Mouse (Mus musculus): Measurements from ENCODE around the gene 1700067P10Rik.
A peak's percentile ranks its signal among the peaks of the same experiment; 100 is the strongest.

The 1700067P10Rik gene

DNA sequence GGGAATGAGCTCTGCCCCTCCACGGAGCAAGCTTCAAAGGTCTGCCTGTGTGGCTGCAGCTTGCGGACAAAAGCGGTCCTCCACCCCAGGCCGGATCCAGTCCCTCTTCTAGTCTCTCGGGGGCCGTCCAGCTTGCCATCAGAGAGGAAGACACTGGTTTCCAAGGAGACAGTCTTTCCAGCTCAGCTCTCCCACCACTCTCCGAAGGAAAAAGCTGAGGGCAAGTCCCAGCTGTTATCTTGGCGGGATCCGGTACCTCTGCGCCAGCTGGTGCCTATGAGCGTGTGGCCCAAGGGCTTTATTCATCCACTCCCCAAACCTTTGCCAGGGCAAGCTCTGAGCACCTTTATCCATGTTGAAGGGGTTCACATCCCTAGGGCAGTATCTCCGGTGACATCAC lies 1.2 kb downstream of the 1700067P10Rik start:
- Histone ChIP-seq H3K4me1 (replicated peaks; ENCODE audit: low read depth, low read length) (peaks cover 15% of the 10 kb centered on the region), H3K9me3 (ENCODE audit: low read length) (peaks cover 12% of the 10 kb centered on the region), H3K4me3 (replicated peaks; ENCODE audit: low read length) (no peak overlapping the region), H3K27me3 (ENCODE audit: insufficient read depth, low read length) (peaks cover 53% of the 10 kb centered on the region), H3K36me3 (ENCODE audit: insufficient read depth, low read length) (no peaks in the 10 kb centered on the region)
- TF ChIP-seq POU5F1 (IDR thresholded peaks at IDR 0.05; ENCODE audit: borderline replicate concordance, low read length) = no peak
- TF ChIP-seq NANOG (IDR thresholded peaks at IDR 0.05; ENCODE audit: borderline replicate concordance, low read length) = no peak
- TF ChIP-seq CTCF (conservative IDR thresholded peaks at IDR 0.05; ENCODE audit: low read length) = no peak

DNA sequence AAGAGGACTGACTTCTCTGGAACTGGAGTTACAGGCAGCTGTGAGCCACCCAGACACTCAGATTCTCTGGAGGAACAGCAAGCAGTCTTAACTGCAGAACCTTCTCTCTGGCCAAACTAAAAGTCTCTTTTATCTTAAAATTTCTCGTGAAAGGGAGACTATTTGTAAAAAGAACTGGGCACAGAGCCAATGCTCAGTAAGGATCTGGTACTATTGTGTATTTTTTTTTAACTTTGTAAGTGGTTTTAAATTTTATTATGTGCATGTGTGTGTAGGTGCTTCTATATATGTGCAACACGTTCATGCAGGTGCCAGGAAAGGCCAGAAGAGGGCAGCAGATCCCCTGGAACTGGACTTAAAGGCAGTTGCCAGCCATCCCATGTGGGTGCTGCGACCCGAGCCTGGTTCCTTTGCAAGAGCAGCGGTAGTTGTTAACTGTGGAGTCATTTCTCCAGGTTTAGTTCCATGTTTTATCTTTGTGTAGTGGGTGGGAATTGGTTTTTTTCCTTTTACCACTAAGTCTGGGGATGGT lies 4.2 kb downstream of the 1700067P10Rik start:
- peaks cover 76% of the 10 kb centered on the region for H3K27me3 ChIP-seq (ENCODE audit: insufficient read depth, low read length)
- peaks cover 42% of the 10 kb centered on the region for H3K4me1 ChIP-seq (replicated peaks; ENCODE audit: low read depth, low read length)
- H3K9me3 ChIP-seq (ENCODE audit: low read length) = peaks cover 12% of the 10 kb centered on the region
- H3K36me3 ChIP-seq (ENCODE audit: insufficient read depth, low read length) = no peaks in the 10 kb centered on the region
- TF ChIP-seq CTCF (conservative IDR thresholded peaks at IDR 0.05; ENCODE audit: low read length) = peak; percentile 55
- no peak for TF ChIP-seq NANOG (IDR thresholded peaks at IDR 0.05; ENCODE audit: borderline replicate concordance, low read length)
- no peak for TF ChIP-seq POU5F1 (IDR thresholded peaks at IDR 0.05; ENCODE audit: borderline replicate concordance, low read length)
- H3K4me3 ChIP-seq (replicated peaks; ENCODE audit: low read length) = no peak overlapping the region

DNA sequence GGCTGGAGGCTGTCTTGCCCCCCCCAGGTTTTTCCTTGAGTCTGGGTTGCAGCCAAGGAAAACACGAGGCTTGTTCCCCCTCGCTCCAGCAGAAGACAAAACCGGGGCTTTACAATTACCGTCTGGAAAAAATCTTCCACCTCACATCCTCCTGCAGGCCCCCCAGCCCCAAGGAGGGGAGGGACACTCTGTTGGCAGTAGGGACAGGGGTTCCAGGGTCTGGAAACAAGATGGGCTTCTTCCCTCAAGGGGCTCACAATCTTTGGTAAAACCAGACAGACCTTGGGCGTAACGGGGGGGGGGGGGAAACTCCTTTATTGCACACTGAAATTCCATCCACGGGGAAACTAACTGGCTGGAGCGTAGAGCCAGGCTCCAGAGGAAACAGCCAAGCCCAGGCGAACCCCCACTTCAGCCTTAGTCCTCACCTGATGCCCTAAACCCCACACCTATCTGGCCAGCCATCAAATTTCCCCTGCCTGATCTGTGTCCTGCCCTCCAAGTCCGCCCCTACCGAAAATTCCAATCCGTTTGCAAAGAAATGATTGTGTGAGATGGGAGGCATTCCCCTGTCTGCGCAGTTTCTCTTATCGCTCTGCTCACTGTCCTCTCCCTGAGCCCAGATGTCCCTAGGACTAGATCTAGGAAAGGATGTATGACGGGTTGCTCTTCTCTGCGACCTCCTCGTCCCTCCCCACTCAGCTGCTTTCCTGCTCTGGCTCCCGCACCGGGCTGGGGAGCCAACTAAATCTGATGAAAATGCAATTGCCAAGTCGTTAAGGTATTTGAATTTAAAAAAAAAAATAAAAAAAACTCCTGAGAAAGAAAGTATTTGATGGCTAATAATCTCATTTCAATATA lies 5.9 kb downstream of the 1700067P10Rik start:
- Histone ChIP-seq H3K4me1 (replicated peaks; ENCODE audit: low read depth, low read length) (peaks cover 58% of the 10 kb centered on the region), H3K27me3 (ENCODE audit: insufficient read depth, low read length) (peaks cover 78% of the 10 kb centered on the region), H3K9me3 (ENCODE audit: low read length) (peaks cover 12% of the 10 kb centered on the region), H3K4me3 (replicated peaks; ENCODE audit: low read length) (0 out of 2 replicates have a peak overlapping the region, but pooled peaks have one; percentile 13), H3K36me3 (ENCODE audit: insufficient read depth, low read length) (no peaks in the 10 kb centered on the region)
- TF ChIP-seq NANOG (IDR thresholded peaks at IDR 0.05; ENCODE audit: borderline replicate concordance, low read length) = no peak
- no peak for TF ChIP-seq POU5F1 (IDR thresholded peaks at IDR 0.05; ENCODE audit: borderline replicate concordance, low read length)
- no peak for TF ChIP-seq CTCF (conservative IDR thresholded peaks at IDR 0.05; ENCODE audit: low read length)

DNA sequence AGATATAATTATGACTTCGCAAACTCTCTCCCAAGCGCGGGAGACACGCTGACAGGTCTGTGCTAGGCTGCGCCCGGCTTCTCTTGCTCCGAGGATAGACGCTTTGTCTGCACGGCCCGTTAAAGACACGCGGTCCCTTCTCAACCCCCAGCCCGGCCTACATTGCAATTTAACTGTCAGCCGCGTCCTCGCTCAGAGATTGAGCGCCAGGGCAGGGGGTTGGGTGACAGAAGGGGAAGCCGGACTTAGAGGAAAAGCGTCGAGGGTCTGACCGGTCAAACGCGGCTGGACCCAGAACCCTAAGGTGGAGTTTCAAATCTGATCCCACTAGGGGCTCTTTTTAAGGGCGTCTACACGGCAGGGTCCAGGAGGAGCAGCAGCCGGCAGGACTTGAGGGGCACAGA lies 6.6 kb downstream of the 1700067P10Rik start:
- Histone ChIP-seq H3K4me1 (replicated peaks; ENCODE audit: low read depth, low read length) (peaks cover 60% of the 10 kb centered on the region), H3K27me3 (ENCODE audit: insufficient read depth, low read length) (peaks cover 76% of the 10 kb centered on the region), H3K9me3 (ENCODE audit: low read length) (peaks cover 12% of the 10 kb centered on the region), H3K4me3 (replicated peaks; ENCODE audit: low read length) (0 out of 2 replicates have a peak overlapping the region, but pooled peaks have one; percentile 13), H3K36me3 (ENCODE audit: insufficient read depth, low read length) (no peaks in the 10 kb centered on the region)
- no peak for TF ChIP-seq NANOG (IDR thresholded peaks at IDR 0.05; ENCODE audit: borderline replicate concordance, low read length)
- no peak for TF ChIP-seq CTCF (conservative IDR thresholded peaks at IDR 0.05; ENCODE audit: low read length)
- TF ChIP-seq POU5F1 (IDR thresholded peaks at IDR 0.05; ENCODE audit: borderline replicate concordance, low read length) = no peak

DNA sequence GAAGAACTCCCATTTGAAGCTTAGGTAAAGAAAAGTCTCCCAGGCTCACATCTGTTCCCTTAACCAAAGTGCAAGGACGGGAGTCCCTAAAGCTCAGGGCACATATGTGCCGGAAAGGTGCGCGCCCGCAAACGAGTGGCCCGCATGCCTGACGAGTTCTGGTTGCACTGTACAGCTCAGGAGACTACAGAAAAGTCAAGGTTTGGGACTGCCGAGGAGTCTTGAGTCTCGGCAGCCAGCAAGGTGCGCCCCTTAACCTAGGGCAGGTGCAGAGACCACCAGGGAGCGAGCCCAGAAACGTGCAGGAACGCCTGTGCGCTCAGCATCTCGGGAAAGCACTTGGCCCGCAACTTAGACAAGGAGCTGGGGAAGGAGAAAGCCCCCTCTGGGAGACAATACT lies 7.2 kb downstream of the 1700067P10Rik start:
- Histone ChIP-seq H3K4me3 (replicated peaks; ENCODE audit: low read length) (peak overlapping the region; percentile 68), H3K9me3 (ENCODE audit: low read length) (peaks cover 12% of the 10 kb centered on the region), H3K4me1 (replicated peaks; ENCODE audit: low read depth, low read length) (peaks cover 60% of the 10 kb centered on the region), H3K36me3 (ENCODE audit: insufficient read depth, low read length) (no peaks in the 10 kb centered on the region), H3K27me3 (ENCODE audit: insufficient read depth, low read length) (peaks cover 70% of the 10 kb centered on the region)
- TF ChIP-seq NANOG (IDR thresholded peaks at IDR 0.05; ENCODE audit: borderline replicate concordance, low read length) (no peak), CTCF (conservative IDR thresholded peaks at IDR 0.05; ENCODE audit: low read length) (no peak), POU5F1 (IDR thresholded peaks at IDR 0.05; ENCODE audit: borderline replicate concordance, low read length) (no peak)

DNA sequence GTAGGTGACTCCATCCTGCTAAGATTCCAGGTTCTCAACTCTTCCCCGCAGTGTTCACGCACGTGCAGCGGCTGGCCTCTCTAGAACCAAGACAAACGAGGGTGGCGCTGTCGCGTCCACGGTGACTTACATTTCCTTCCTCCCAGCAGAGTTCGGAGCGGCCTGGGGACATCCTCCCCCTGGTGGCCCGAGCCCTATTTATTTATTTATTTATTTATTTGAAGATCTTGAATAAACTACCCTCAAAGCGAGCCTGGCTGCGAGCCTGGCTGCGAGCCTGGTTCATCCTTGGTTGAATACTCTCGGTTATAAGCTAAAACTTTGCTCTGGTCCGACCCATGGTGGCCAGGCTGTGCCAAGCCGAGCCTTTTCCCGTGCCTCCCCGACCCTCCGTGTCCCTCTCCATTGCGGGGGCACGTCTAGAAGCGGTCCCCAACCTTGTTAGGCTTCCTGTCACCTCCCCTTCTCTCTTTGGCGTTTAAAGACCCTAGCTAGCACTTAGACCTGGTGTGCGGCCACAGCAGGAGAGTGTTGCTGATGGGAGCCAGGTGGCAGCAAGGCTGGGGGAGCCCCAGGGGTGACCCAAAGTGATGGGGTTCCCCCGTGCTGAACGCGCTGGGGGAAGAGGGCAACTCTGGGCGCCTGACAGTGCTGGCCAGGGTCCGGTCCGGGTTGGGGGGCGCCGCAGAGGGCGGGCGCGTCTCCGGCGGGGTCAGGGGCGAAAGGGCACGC lies 8.1 kb downstream of the 1700067P10Rik start:
- Histone ChIP-seq H3K27me3 (ENCODE audit: insufficient read depth, low read length) (peaks cover 70% of the 10 kb centered on the region), H3K9me3 (ENCODE audit: low read length) (peaks cover 12% of the 10 kb centered on the region), H3K4me3 (replicated peaks; ENCODE audit: low read length) (peak overlapping the region; percentile 68), H3K4me1 (replicated peaks; ENCODE audit: low read depth, low read length) (peaks cover 60% of the 10 kb centered on the region), H3K36me3 (ENCODE audit: insufficient read depth, low read length) (no peaks in the 10 kb centered on the region)
- TF ChIP-seq POU5F1 (IDR thresholded peaks at IDR 0.05; ENCODE audit: borderline replicate concordance, low read length) (no peak), CTCF (conservative IDR thresholded peaks at IDR 0.05; ENCODE audit: low read length) (no peak; the same call in 1 of the 2 replicates), NANOG (IDR thresholded peaks at IDR 0.05; ENCODE audit: borderline replicate concordance, low read length) (no peak)

DNA sequence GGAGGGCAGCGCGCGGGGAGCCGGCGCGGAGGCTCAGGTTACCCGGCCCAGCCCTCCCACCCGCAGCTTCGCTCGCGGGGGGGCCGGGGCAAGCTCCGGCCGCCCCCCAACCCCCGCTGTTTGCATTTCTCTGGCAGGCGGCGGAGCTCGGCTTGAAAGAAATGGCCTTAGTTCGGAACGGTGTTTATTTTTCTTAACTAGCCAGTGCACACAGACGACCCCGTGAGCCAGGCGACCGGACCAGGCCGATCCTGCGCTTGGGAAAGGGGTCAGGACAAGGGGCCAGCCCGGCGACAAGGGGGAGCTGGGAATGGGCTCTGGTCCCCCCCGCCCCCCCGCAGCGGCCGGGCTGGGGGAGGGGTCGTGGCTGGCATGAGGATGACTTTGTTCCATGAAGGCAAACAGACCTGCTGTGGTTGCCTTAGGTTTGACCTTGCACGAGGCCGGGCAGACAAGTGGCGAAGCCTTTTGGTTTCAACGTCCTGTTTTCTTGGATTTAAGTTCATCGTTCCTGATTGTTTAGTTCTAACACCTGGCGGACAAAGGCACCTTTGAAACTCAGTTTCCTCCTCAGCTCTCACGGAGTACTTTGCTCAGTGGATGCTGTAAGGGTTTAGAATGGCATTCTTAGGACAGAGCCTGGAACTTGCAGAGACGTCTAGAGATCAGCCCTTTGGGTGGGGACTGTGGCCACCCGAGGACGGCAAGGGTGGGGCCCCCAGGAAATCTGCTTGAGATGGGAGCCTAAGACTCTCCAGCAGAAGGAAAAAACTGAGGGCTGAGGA lies 8.8 kb downstream of the 1700067P10Rik start:
- peak overlapping the region; percentile 68 for H3K4me3 ChIP-seq (replicated peaks; ENCODE audit: low read length)
- no peaks in the 10 kb centered on the region for H3K36me3 ChIP-seq (ENCODE audit: insufficient read depth, low read length)
- H3K4me1 ChIP-seq (replicated peaks; ENCODE audit: low read depth, low read length) = peaks cover 60% of the 10 kb centered on the region
- peaks cover 76% of the 10 kb centered on the region for H3K27me3 ChIP-seq (ENCODE audit: insufficient read depth, low read length)
- TF ChIP-seq POU5F1 (IDR thresholded peaks at IDR 0.05; ENCODE audit: borderline replicate concordance, low read length) (no peak), NANOG (IDR thresholded peaks at IDR 0.05; ENCODE audit: borderline replicate concordance, low read length) (0 out of 2 replicates have a peak, but pooled peaks have one; percentile 31)
- peaks cover 12% of the 10 kb centered on the region for H3K9me3 ChIP-seq (ENCODE audit: low read length)

Measured in E14TG2a.4 (cell line).